Mouse (Mus musculus) E14TG2a.4 (cell line): ENCODE measurements at regions not wholly inside any gene's neighbourhood (a gene's known extent, or its start where the extent isn't known, plus 50 kb on each side); places are given as distances from the start of the nearest gene placed in this dataset.

ENCODE experiments used
- CTCF ChIP-seq: conservative IDR thresholded peaks from 2 replicates; pipeline ENCODE4 v1.5.1; 2014; ENCODE audit warnings: low read length
- NANOG ChIP-seq: IDR thresholded peaks from 2 replicates; pipeline ENCODE4 v1.6.1; 2014; ENCODE audit warnings: borderline replicate concordance, low read length, mixed read lengths

- TF ChIP-seq CTCF (no peak), NANOG (no peak)
Observed at GRCm38 (mm10) chr10:117465671-117466250, 85.9 kb upstream of the Cpsf6 start.
